Mouse (Mus musculus): Measurements from ENCODE around the gene Col6a1. TPM values are rescaled to one million over a fixed set of nuclear protein-coding genes. Genes with fewer than 3 reads are reported as not detected.

The Col6a1 gene
- polyA plus RNA-seq, 1 experiment = 218 TPM

GRCm38 (mm10) chr10:76711331-76711730, 14.6 kb downstream of the Col6a1 start:
- no peak overlapping the region for H3K4me3 ChIP-seq (replicated peaks; ENCODE audit: extremely low read depth, low read depth, low read length)
- 90% methylated on average over 16 of the region's 16 CpGs for WGBS
- DNase-seq = no peak
- TF ChIP-seq CTCF (IDR thresholded peaks at IDR 0.05; ENCODE audit: insufficient read depth, low read length) (no peak), POLR2A (IDR thresholded peaks at IDR 0.05; ENCODE audit: borderline replicate concordance, extremely low read depth, low read depth, low read length) (no peak)
- H3K4me1 ChIP-seq (ENCODE audit: control insufficient read depth, insufficient read depth, low read length) = no peaks in the 10 kb centered on the region

- Histone ChIP-seq H3K4me1 (ENCODE audit: control insufficient read depth, insufficient read depth, low read length) (no peaks in the 10 kb centered on the region), H3K4me3 (replicated peaks; ENCODE audit: extremely low read depth, low read depth, low read length) (no peak overlapping the region)
- 66% methylated on average over 3 of the region's 3 CpGs for WGBS
- DNase-seq = no peak
- TF ChIP-seq POLR2A (IDR thresholded peaks at IDR 0.05; ENCODE audit: borderline replicate concordance, extremely low read depth, low read depth, low read length) = no peak
- TF ChIP-seq CTCF (IDR thresholded peaks at IDR 0.05; ENCODE audit: insufficient read depth, low read length) = no peak
Observed at GRCm38 (mm10) chr10:76708465-76708864, 17.5 kb downstream of the Col6a1 start.

GRCm38 (mm10) chr10:76707584-76707983, 18.4 kb downstream of the Col6a1 start:
- no peak for TF ChIP-seq POLR2A (IDR thresholded peaks at IDR 0.05; ENCODE audit: borderline replicate concordance, extremely low read depth, low read depth, low read length)
- TF ChIP-seq CTCF (IDR thresholded peaks at IDR 0.05; ENCODE audit: insufficient read depth, low read length) = no peak
- WGBS = 83% methylated on average over 1 of the region's 1 CpGs
- no peak overlapping the region for H3K4me3 ChIP-seq (replicated peaks; ENCODE audit: extremely low read depth, low read depth, low read length)
- no peak for DNase-seq
- H3K4me1 ChIP-seq (ENCODE audit: control insufficient read depth, insufficient read depth, low read length) = no peaks in the 10 kb centered on the region

- TF ChIP-seq CTCF (IDR thresholded peaks at IDR 0.05; ENCODE audit: insufficient read depth, low read length) (no peak), POLR2A (IDR thresholded peaks at IDR 0.05; ENCODE audit: borderline replicate concordance, extremely low read depth, low read depth, low read length) (no peak)
- Histone ChIP-seq H3K4me3 (replicated peaks; ENCODE audit: extremely low read depth, low read depth, low read length) (no peak overlapping the region), H3K4me1 (ENCODE audit: control insufficient read depth, insufficient read depth, low read length) (no peaks in the 10 kb centered on the region)
- no peak for DNase-seq
- WGBS = 64% methylated on average over 2 of the region's 2 CpGs
Observed at GRCm38 (mm10) chr10:76707001-76707400, 19.0 kb downstream of the Col6a1 start.

GRCm38 (mm10) chr10:76704358-76704757, 21.6 kb downstream of the Col6a1 start:
- no peak for DNase-seq
- no peak for TF ChIP-seq POLR2A (IDR thresholded peaks at IDR 0.05; ENCODE audit: borderline replicate concordance, extremely low read depth, low read depth, low read length)
- no peaks in the 10 kb centered on the region for H3K4me1 ChIP-seq (ENCODE audit: control insufficient read depth, insufficient read depth, low read length)
- no peak overlapping the region for H3K4me3 ChIP-seq (replicated peaks; ENCODE audit: extremely low read depth, low read depth, low read length)
- 75% methylated on average over 3 of the region's 3 CpGs for WGBS

GRCm38 (mm10) chr10:76701446-76701845, 24.5 kb downstream of the Col6a1 start:
- Histone ChIP-seq H3K4me1 (ENCODE audit: control insufficient read depth, insufficient read depth, low read length) (no peaks in the 10 kb centered on the region), H3K4me3 (replicated peaks; ENCODE audit: extremely low read depth, low read depth, low read length) (no peak overlapping the region)
- TF ChIP-seq POLR2A (IDR thresholded peaks at IDR 0.05; ENCODE audit: borderline replicate concordance, extremely low read depth, low read depth, low read length) (no peak), CTCF (IDR thresholded peaks at IDR 0.05; ENCODE audit: insufficient read depth, low read length) (no peak)
- WGBS = 66% methylated on average over 2 of the region's 2 CpGs
- DNase-seq = no peak

- 45% methylated on average over 7 of the region's 7 CpGs for WGBS
- no peak overlapping the region for H3K4me3 ChIP-seq (replicated peaks; ENCODE audit: extremely low read depth, low read depth, low read length)
- TF ChIP-seq POLR2A (IDR thresholded peaks at IDR 0.05; ENCODE audit: borderline replicate concordance, extremely low read depth, low read depth, low read length) (no peak), CTCF (IDR thresholded peaks at IDR 0.05; ENCODE audit: insufficient read depth, low read length) (no peak)
- H3K4me1 ChIP-seq (ENCODE audit: control insufficient read depth, insufficient read depth, low read length) = 0 out of 2 replicates have a peak, but pooled peaks cover 4% of the 10 kb centered on the region
- DNase-seq = no peak
Observed at GRCm38 (mm10) chr10:76699816-76700215, 26.2 kb downstream of the Col6a1 start.

- Histone ChIP-seq H3K4me1 (ENCODE audit: control insufficient read depth, insufficient read depth, low read length) (peaks cover 6% of the 10 kb centered on the region; the same call in 1 of the 2 replicates), H3K4me3 (replicated peaks; ENCODE audit: extremely low read depth, low read depth, low read length) (no peak overlapping the region)
- no peak for DNase-seq
- TF ChIP-seq POLR2A (IDR thresholded peaks at IDR 0.05; ENCODE audit: borderline replicate concordance, extremely low read depth, low read depth, low read length) = no peak
- TF ChIP-seq CTCF (IDR thresholded peaks at IDR 0.05; ENCODE audit: insufficient read depth, low read length) = no peak
- 71% methylated on average over 10 of the region's 10 CpGs for WGBS
Observed at GRCm38 (mm10) chr10:76695283-76695885, 30.6 kb downstream of the Col6a1 start.

GRCm38 (mm10) chr10:76694765-76695164, 31.2 kb downstream of the Col6a1 start:
- Histone ChIP-seq H3K4me3 (replicated peaks; ENCODE audit: extremely low read depth, low read depth, low read length) (no peak overlapping the region), H3K4me1 (ENCODE audit: control insufficient read depth, insufficient read depth, low read length) (peaks cover 6% of the 10 kb centered on the region; the same call in 1 of the 2 replicates)
- 28% methylated on average over 7 of the region's 7 CpGs for WGBS
- TF ChIP-seq CTCF (IDR thresholded peaks at IDR 0.05; ENCODE audit: insufficient read depth, low read length) (no peak), POLR2A (IDR thresholded peaks at IDR 0.05; ENCODE audit: borderline replicate concordance, extremely low read depth, low read depth, low read length) (no peak)
- DNase-seq = no peak

- WGBS = 46% methylated on average over 2 of the region's 2 CpGs
- DNase-seq = no peak
- no peak overlapping the region for H3K4me3 ChIP-seq (replicated peaks; ENCODE audit: extremely low read depth, low read depth, low read length)
- TF ChIP-seq POLR2A (IDR thresholded peaks at IDR 0.05; ENCODE audit: borderline replicate concordance, extremely low read depth, low read depth, low read length) = no peak
- no peak for TF ChIP-seq CTCF (IDR thresholded peaks at IDR 0.05; ENCODE audit: insufficient read depth, low read length)
- H3K4me1 ChIP-seq (ENCODE audit: control insufficient read depth, insufficient read depth, low read length) = peaks cover 6% of the 10 kb centered on the region; the same call in 1 of the 2 replicates
Observed at GRCm38 (mm10) chr10:76693446-76693845, 32.5 kb downstream of the Col6a1 start.

Measured in lung, adult 2 months (tissue).